Mouse (Mus musculus): Measurements from ENCODE around the gene Snx9. TPM values are rescaled to one million over a fixed set of nuclear protein-coding genes. Genes with fewer than 3 reads are reported as not detected.
A peak's percentile ranks its signal among the peaks of the same experiment; 100 is the strongest.

Snx9 gene
- polyA plus RNA-seq, 1 experiment, result 66.3 TPM

DNA sequence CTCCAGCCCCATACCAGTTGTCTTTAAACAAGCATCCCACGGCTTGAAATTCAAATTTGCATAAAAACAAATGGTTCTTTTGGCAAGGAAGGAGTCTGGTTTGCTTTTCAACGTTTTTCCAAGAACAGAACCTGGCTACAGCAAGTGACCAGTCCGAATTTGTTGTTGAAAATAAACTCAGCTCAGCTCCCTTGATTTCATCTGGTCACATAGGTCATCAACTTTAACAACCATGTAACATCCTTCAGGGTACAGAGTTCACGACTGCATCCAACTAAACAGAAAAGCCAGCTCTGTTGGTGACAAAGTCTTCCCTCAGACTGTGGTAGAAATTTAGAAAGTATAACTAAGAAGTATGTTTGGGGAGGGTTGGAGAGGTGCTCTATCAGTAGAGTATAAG is 21.7 kb downstream of the Snx9 start:
- H3K36me3 ChIP-seq (ENCODE audit: control insufficient read depth, insufficient read depth, low read length), result peaks cover 2% of the 10 kb centered on the region; the same call in 1 of the 2 replicates
- 33% methylated on average over 4 of the region's 4 CpGs for WGBS
- H3K4me3 ChIP-seq (ENCODE audit: low read depth, low read length), result no peak overlapping the region
- peaks cover 24% of the 10 kb centered on the region for H3K4me1 ChIP-seq (ENCODE audit: control insufficient read depth, insufficient read depth, insufficient read length, low read length)
- peak overlapping the region; percentile 7; the same call in 1 of the 2 replicates for H3K27ac ChIP-seq (ENCODE audit: insufficient read depth, low read depth, low read length)
- TF ChIP-seq POLR2A (IDR thresholded peaks at IDR 0.05; ENCODE audit: low read depth, low read length), result no peak
- TF ChIP-seq CTCF (IDR thresholded peaks at IDR 0.05; ENCODE audit: extremely low read depth, insufficient read length, insufficient replicate concordance, low read depth, low read length), result no peak
- H3K27me3 ChIP-seq (ENCODE audit: control insufficient read depth, insufficient read depth, low read length), result no peaks in the 10 kb centered on the region

- H3K4me3 ChIP-seq (ENCODE audit: low read depth, low read length), result no peak overlapping the region
- WGBS, result 66% methylated on average over 5 of the region's 5 CpGs
- peaks cover 27% of the 10 kb centered on the region for H3K4me1 ChIP-seq (ENCODE audit: control insufficient read depth, insufficient read depth, insufficient read length, low read length)
- no peak overlapping the region for H3K27ac ChIP-seq (ENCODE audit: insufficient read depth, low read depth, low read length)
- peaks cover 2% of the 10 kb centered on the region; the same call in 1 of the 2 replicates for H3K36me3 ChIP-seq (ENCODE audit: control insufficient read depth, insufficient read depth, low read length)
- TF ChIP-seq CTCF (IDR thresholded peaks at IDR 0.05; ENCODE audit: extremely low read depth, insufficient read length, insufficient replicate concordance, low read depth, low read length) (no peak), POLR2A (IDR thresholded peaks at IDR 0.05; ENCODE audit: low read depth, low read length) (no peak)
- no peaks in the 10 kb centered on the region for H3K27me3 ChIP-seq (ENCODE audit: control insufficient read depth, insufficient read depth, low read length)
Measured at GRCm38 (mm10) chr17:5863745-5864144, 22.6 kb downstream of the Snx9 start.

GRCm38 (mm10) chr17:5867456-5867855 is 26.3 kb downstream of the Snx9 start:
- Histone ChIP-seq H3K4me3 (ENCODE audit: low read depth, low read length) (no peak overlapping the region), H3K27me3 (ENCODE audit: control insufficient read depth, insufficient read depth, low read length) (no peaks in the 10 kb centered on the region), H3K4me1 (ENCODE audit: control insufficient read depth, insufficient read depth, insufficient read length, low read length) (peaks cover 33% of the 10 kb centered on the region), H3K36me3 (ENCODE audit: control insufficient read depth, insufficient read depth, low read length) (0 out of 2 replicates have a peak, but pooled peaks cover 2% of the 10 kb centered on the region), H3K27ac (ENCODE audit: insufficient read depth, low read depth, low read length) (peak overlapping the region; percentile 7; the same call in 1 of the 2 replicates)
- 46% methylated on average over 6 of the region's 6 CpGs for WGBS
- TF ChIP-seq CTCF (IDR thresholded peaks at IDR 0.05; ENCODE audit: extremely low read depth, insufficient read length, insufficient replicate concordance, low read depth, low read length), result no peak
- no peak for TF ChIP-seq POLR2A (IDR thresholded peaks at IDR 0.05; ENCODE audit: low read depth, low read length)

- WGBS, result 28% methylated on average over 7 of the region's 7 CpGs
- TF ChIP-seq POLR2A (IDR thresholded peaks at IDR 0.05; ENCODE audit: low read depth, low read length), result no peak
- TF ChIP-seq CTCF (IDR thresholded peaks at IDR 0.05; ENCODE audit: extremely low read depth, insufficient read length, insufficient replicate concordance, low read depth, low read length), result no peak
- peaks cover 31% of the 10 kb centered on the region for H3K4me1 ChIP-seq (ENCODE audit: control insufficient read depth, insufficient read depth, insufficient read length, low read length)
- no peaks in the 10 kb centered on the region for H3K27me3 ChIP-seq (ENCODE audit: control insufficient read depth, insufficient read depth, low read length)
- 0 out of 2 replicates have a peak, but pooled peaks cover 2% of the 10 kb centered on the region for H3K36me3 ChIP-seq (ENCODE audit: control insufficient read depth, insufficient read depth, low read length)
- H3K4me3 ChIP-seq (ENCODE audit: low read depth, low read length), result no peak overlapping the region
- H3K27ac ChIP-seq (ENCODE audit: insufficient read depth, low read depth, low read length), result peak overlapping the region; percentile 85
Measured at GRCm38 (mm10) chr17:5868319-5869031, 27.3 kb downstream of the Snx9 start.

- 86% methylated on average over 3 of the region's 3 CpGs for WGBS
- Histone ChIP-seq H3K27ac (ENCODE audit: insufficient read depth, low read depth, low read length) (no peak overlapping the region), H3K4me3 (ENCODE audit: low read depth, low read length) (no peak overlapping the region), H3K4me1 (ENCODE audit: control insufficient read depth, insufficient read depth, insufficient read length, low read length) (peaks cover 30% of the 10 kb centered on the region), H3K27me3 (ENCODE audit: control insufficient read depth, insufficient read depth, low read length) (no peaks in the 10 kb centered on the region), H3K36me3 (ENCODE audit: control insufficient read depth, insufficient read depth, low read length) (0 out of 2 replicates have a peak, but pooled peaks cover 2% of the 10 kb centered on the region)
- no peak for TF ChIP-seq POLR2A (IDR thresholded peaks at IDR 0.05; ENCODE audit: low read depth, low read length)
- no peak for TF ChIP-seq CTCF (IDR thresholded peaks at IDR 0.05; ENCODE audit: extremely low read depth, insufficient read length, insufficient replicate concordance, low read depth, low read length)
Measured at GRCm38 (mm10) chr17:5869461-5869860, 28.3 kb downstream of the Snx9 start.

DNA sequence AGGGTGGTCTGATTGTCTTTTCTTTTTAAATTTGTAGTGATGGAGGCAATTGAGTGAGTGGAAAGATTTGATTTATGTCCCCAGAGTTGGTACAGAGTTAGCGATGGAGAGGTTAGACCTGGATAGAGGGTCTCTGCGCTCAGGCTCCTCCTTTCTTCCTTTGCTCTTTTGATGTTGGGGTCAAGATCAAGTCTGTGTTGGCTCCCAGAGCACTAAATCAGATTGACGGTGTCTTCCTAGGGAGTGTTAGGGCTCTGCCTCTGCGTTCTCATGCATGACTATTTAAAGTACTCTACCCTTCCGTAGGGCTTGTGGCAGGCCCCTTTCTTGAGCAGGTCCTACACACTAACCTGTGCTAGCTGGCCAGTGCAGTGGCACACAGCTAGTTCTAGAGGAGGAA is 28.9 kb downstream of the Snx9 start:
- peaks cover 34% of the 10 kb centered on the region for H3K4me1 ChIP-seq (ENCODE audit: control insufficient read depth, insufficient read depth, insufficient read length, low read length)
- no peak for TF ChIP-seq CTCF (IDR thresholded peaks at IDR 0.05; ENCODE audit: extremely low read depth, insufficient read length, insufficient replicate concordance, low read depth, low read length)
- WGBS, result 89% methylated on average over 5 of the region's 5 CpGs
- no peak overlapping the region for H3K27ac ChIP-seq (ENCODE audit: insufficient read depth, low read depth, low read length)
- H3K4me3 ChIP-seq (ENCODE audit: low read depth, low read length), result no peak overlapping the region
- 0 out of 2 replicates have a peak, but pooled peaks cover 2% of the 10 kb centered on the region for H3K36me3 ChIP-seq (ENCODE audit: control insufficient read depth, insufficient read depth, low read length)
- no peaks in the 10 kb centered on the region for H3K27me3 ChIP-seq (ENCODE audit: control insufficient read depth, insufficient read depth, low read length)

DNA sequence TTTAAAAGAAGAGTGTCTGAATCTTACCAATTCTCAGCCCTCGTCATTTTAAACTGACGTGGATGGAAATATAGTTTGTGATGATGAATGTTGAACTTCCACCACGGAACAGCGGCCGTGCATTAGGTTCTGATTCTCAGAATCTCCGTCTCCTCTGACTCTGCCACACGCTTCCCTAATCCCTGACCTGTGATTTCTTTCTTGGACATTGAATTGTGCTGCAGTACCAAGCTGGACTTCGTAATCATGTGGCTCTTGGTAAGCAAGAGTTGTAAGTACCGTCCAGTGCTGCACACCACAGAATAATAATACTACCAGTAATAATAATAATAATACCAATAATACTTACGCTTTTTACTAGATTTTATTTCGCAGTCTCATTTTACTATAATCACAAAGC is 29.6 kb downstream of the Snx9 start:
- no peak overlapping the region for H3K27ac ChIP-seq (ENCODE audit: insufficient read depth, low read depth, low read length)
- no peaks in the 10 kb centered on the region for H3K27me3 ChIP-seq (ENCODE audit: control insufficient read depth, insufficient read depth, low read length)
- 93% methylated on average over 11 of the region's 11 CpGs for WGBS
- peaks cover 38% of the 10 kb centered on the region for H3K4me1 ChIP-seq (ENCODE audit: control insufficient read depth, insufficient read depth, insufficient read length, low read length)
- TF ChIP-seq POLR2A (IDR thresholded peaks at IDR 0.05; ENCODE audit: low read depth, low read length), result no peak
- no peak for TF ChIP-seq CTCF (IDR thresholded peaks at IDR 0.05; ENCODE audit: extremely low read depth, insufficient read length, insufficient replicate concordance, low read depth, low read length)
- H3K4me3 ChIP-seq (ENCODE audit: low read depth, low read length), result no peak overlapping the region
- H3K36me3 ChIP-seq (ENCODE audit: control insufficient read depth, insufficient read depth, low read length), result 0 out of 2 replicates have a peak, but pooled peaks cover 2% of the 10 kb centered on the region
